Mouse (Mus musculus) urinary bladder, postnatal 36 days (tissue): ENCODE measurements around the gene Olfr1306.

ENCODE experiments used
- DNase-seq, 2 experiments: peaks; one replicate each; pipeline ENCODE4 v3.0.0; 2022; ENCODE audit warnings: low spot score in 2 of 2, mixed read lengths in 1 of 2

Gene Olfr1306

GRCm38 (mm10) chr2:111916171-111916570, at the start of gene Olfr1306:
Gene Olfr1306 (minus strand): TSS chr2:111916271.
- no peak for DNase-seq

DNA sequence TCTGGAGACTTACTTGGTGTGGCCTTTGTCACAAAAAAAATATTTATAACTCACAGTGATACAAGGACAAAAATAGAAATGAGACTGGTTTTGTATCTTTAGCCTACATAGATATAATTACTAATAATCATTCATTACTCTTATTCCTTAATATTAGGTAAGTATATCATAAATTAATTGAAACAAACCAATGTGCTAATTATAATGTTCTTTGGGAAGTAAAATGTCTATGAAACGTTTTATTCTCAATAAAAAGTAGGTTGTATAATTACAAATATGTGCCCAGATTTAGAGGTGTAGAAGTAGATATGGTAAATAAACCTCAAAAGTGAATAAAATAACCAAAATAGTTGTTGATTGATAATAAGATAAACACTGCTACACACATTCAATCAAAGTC, 48.8 kb upstream of the Olfr1306 start, which contains the start of gene Olfr1308:
Olfr1308 (minus strand) TSS at position 101 of the 400 bp plus-strand sequence.
- DNase-seq = no peak

DNA sequence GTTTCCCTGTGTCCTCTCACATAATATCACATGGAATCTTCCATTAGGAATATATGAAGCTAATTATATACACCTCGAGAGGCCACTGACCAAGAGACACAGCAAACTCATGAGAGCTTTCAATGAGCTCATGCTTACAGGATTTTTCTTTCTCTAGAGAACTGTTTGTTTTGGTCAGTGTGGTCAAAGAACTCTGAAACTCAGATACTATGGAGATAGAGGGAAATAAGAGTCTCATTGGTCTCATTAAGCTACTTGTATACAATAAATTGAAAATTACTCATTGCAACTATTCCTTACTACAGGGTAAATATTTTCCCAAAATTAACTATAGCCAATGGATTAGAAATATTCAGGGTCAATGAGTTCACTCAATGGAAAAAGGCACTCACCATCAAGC, 33.3 kb upstream of the Olfr1306 start, which contains the start of gene Olfr1307:
Olfr1307 (minus strand) TSS at position 101 of the 400 bp plus-strand sequence.
- DNase-seq = no peak

DNA sequence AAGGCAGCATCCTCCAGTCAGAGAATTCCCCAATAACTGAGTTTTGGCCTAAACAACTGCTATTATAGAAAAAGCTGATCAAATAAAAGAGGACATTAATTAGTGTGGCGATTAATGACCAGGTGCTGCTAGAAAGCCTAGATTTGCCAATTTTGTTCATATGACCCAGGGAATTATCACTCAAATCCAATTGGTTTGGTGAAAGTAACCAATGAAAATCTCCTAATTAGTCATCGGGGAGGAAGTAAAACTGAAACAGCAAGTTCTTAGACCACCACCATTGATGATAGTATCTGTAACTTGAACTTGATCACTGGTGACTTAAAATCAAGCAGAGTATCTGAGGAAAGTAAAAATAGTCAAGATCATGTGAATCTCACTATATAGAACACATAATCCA, 39.0 kb downstream of the Olfr1306 start, which contains the start of gene Olfr1305:
Olfr1305 (minus strand) TSS at position 101 of the 400 bp plus-strand sequence.
- no peak for DNase-seq
